Mouse (Mus musculus): ENCODE measurements around the gene Lrrk1. TPM values are rescaled to one million over a fixed set of nuclear protein-coding genes. Genes with fewer than 3 reads are reported as not detected.

Lrrk1 gene
- total RNA-seq, 2 experiments from 2014 or later, result 1.9 to 2.7 TPM

- DNase-seq (ENCODE audit: low spot score in 2 of 2), result peak in 1 of 2 experiments; percentile 41
These were observed 157.3 kb downstream of the Lrrk1 start for GRCm38 (mm10) chr7:66230638-66231550.

DNA sequence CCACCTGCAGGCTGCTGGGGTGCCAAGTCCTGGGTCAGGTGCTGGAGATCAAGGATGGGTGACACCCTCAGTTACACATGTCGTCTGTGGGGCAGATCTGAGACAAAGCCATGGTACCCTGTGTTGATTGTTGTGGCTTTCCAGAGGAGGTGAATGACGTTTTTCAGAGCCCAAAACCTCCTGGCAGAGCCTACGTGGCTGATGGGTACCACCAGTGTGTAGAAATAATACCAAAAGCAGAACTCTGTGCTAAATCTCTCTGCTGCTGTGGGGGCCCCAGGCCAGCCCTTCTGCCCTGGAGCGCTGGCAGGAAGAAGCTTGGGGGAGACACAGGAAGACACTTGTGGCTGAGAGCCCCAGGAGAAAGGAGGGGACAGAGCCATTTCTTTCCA is 157.9 kb downstream of the Lrrk1 start:
- no peak for DNase-seq (ENCODE audit: low spot score in 2 of 2)

GRCm38 (mm10) chr7:66229433-66229832 is 158.7 kb downstream of the Lrrk1 start:
- no peak for DNase-seq (ENCODE audit: low spot score in 2 of 2)

- no peak for DNase-seq (ENCODE audit: low spot score in 2 of 2)
These were observed 159.6 kb downstream of the Lrrk1 start for GRCm38 (mm10) chr7:66228610-66228920.

DNA sequence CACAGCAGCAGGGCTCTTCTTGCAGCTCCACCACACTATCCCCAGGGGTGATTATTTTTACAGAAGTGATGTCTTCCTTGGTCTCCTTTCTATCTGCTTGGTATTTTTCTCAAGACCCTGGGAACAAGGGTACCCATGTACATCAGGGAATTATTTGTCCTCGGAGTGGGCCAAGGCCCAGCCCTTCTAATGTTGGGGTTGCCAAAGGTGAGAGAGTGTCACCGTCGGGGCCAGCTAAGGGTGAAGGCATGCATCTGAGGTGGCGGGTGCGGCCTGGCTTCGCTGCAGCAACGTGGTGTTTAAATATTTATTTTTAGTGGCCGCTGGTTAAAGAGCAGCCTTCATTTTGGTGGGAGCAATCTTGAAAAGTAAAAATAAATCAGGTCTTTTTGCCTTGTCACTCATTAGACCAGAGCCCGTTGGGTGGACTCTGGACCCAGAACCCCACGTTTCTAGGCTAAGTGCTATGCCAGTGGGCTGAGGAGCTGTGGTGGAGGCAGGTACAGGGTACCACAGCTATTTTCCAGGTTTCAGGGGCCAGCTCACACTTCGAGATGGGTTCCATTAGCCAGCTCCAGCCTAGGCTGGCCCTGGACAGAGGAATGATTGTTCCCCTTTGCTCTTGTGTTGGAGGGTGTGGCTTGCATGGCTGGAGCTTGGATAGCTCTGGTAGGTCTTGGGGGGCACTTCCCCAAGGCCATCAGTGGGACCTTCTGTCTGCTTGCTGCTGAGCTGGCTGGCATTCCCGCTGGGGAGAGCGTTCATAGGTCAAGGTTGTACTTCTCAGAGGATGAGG is 160.1 kb downstream of the Lrrk1 start:
- no peak for DNase-seq (ENCODE audit: low spot score in 2 of 2)

GRCm38 (mm10) chr7:66225881-66226280 is 162.3 kb downstream of the Lrrk1 start:
- no peak for DNase-seq (ENCODE audit: low spot score in 2 of 2)

DNA sequence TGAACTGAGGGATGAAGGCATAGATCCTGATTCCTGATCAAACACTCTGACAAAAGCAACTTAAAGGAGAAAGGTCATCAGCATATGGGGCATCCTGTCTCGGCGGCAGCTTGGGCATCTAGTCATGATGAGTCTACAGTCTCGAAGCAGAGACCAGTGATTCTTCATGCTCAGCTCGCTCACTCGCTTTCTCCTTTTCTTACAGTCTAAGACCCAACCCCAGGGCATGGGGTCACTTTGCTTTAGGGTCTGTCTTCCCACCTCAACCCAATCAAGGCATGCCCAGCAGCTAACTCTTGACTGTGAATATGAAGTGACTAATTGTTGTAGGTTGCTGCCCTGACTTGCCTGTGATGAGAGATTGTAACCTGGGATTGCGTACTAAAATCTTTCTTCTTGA is 163.6 kb downstream of the Lrrk1 start:
- DNase-seq (ENCODE audit: low spot score in 2 of 2), result no peak

GRCm38 (mm10) chr7:66223731-66224130 is 164.4 kb downstream of the Lrrk1 start:
- no peak for DNase-seq (ENCODE audit: low spot score in 2 of 2)

DNA sequence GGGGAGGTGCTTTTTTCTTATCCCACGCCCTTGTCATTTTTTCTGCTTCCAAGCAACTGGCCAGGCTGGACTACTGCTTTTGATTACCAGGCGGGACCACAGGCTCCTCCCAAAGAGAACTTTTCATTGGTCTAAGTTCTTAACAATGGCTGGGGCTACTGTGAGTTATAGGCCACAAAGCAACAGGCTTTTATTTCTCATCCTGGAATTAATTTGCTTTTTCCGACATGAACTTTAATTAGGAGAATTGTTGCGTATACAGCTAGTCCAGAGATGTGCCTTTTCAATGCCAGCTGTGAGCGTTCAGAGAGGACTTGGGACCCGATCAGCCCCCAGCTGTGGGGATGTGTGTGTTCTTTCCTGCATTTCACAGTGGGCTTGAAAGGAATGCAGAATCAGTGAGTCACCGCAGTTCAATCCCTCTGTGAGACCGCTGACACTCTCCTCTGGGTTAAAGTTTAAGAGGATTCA is 165.5 kb downstream of the Lrrk1 start:
- no peak for DNase-seq (ENCODE audit: low spot score in 2 of 2)

DNA sequence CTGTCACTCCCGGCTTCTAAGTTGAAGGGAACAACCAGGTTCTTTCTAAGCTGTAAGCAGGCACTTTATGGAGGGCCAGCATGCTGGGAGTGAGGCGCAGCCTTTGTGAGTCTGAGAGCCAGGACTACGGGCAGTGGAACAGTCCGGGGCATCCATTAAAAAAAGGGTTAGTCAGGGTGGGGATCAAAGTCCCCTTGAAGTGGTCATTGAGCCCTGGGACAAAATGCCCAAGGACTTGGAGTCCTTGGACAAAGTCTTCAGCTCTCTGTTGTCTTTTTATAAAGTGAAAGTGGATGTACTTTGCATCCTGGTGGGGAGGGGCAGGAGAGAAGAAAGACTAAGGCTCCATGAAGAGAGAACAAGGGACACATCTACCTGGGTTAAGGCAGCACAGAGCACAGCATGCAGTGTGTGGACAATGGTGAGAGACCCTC is 168.3 kb downstream of the Lrrk1 start:
- DNase-seq (ENCODE audit: low spot score in 2 of 2), result no peak

DNA sequence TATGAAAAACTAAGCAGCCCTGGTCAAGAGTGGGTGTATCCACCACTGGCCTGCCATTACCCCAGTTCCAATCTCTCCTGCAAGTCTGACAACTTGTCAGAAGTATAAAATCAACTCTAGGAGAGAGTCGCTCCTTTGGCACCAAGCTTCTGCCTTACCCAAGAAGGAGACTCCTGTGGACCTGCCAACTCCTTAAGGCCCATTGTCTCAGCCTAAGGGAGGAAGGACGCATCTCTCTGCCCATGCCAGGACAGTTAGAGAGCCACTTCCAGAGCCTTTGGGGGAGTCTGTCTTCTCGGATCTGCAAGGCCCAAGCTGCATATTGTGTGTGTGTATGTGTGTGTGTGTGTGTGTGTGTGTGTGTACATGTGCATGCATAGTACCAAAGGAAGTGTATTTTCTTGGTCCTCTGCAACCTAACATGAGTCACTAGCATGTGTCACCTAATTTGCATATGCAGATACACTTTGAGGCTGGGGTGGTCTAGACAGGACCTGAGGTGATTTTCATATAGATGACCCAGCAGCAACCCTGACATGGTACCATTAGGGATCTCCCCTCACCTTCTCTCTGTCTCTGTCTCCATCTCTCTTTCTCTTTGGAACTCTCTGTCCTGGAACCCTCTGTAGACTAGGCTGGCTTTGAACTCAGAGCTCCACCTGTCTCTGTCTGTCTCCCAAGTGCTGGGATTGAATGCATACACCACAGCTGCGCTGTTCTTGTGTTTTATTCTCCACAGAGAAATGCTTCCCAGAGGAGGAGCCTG is 168.9 kb downstream of the Lrrk1 start:
- no peak for DNase-seq (ENCODE audit: low spot score in 2 of 2)

DNA sequence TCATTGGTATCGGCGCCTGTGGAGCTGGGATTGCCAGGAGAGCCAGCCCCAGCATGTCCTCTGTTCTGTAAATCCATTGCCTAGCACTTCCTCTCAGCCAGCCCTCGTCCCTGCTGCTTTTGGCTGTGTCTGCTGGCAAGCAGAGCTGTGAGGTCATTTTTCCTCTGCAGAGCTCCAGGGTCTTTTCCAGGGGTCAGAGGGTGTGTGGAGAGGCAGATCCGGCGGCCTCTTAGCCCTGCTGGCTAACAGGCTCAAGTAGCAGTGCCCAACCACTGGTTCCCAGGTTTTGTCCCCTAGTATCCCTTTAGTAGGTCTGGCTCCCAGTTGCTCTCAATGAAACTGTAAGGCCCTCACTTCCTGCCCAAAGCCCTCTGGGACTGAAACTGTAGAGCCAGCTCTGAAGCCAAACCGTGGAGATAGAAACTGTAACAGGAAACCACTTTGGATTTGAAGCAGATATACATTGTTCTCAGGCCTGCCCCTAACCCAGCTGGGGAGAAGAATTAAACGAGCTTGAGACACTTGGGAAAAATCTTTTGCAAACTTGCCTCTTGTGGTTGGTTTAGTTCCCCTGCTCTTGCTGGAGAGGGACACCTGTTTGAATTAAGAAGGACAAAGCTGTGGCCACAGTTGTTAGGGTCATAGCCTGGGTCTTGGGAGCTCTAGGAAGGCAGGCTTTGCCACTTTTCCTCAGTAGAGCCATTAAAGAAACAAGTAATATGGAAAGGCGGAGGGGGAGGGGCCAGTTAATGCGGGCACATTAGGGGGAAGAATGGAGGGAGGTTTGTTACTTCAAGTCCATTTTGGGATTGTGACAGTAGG is 169.7 kb downstream of the Lrrk1 start:
- DNase-seq (ENCODE audit: low spot score in 2 of 2), result no peak

DNA sequence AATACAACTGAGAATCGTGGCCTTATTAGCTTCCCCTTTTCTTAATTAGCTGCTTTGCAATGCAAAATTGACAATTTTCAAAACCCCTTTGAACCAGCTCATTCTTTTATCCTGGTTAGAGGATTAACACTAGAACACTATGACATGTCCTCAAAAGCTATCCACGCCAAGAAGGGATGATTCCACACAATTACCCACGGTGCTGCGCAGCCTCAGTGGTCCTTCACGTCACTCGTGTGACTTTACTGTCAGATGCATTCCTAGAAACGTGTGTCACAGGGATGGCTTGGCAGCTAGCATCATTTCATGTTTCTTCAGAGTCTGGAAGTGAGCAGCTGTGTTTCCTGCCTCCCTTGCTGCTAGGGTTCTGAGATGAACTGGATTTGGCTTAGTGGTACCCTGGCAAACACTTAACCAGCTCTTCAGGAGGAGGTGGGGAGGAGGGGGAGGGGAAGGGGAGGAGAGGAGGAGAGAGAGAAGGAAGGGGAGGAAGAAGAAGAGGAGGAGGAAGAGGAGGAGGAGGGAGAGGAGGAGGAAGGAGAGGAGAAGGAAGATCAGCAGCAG is 170.5 kb downstream of the Lrrk1 start:
- no peak for DNase-seq (ENCODE audit: low spot score in 2 of 2)

DNA sequence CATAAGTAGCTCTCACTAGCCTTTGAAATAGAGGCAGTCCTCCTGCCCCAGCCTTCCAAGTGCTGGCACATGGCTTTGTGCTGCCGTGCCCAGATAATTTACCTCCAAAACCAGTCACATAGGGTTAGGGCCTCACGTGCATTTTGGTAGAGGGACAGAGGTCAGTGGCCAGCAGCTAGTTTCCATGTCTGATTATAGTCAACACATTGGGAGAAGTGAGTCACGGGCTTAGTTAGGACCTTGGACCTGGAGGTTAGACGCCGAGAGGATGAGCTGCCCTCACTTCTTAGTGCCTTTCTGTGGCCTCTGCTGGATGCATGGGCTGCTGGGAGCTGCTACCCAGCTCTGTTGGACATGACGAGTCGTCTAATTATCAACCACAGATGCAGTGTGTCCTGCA is 171.1 kb downstream of the Lrrk1 start:
- DNase-seq (ENCODE audit: low spot score in 2 of 2), result no peak

GRCm38 (mm10) chr7:66215911-66216310 is 172.2 kb downstream of the Lrrk1 start:
- DNase-seq (ENCODE audit: low spot score in 2 of 2), result no peak

- no peak for DNase-seq (ENCODE audit: low spot score in 2 of 2)
These were observed 173.7 kb downstream of the Lrrk1 start for GRCm38 (mm10) chr7:66214477-66214876.

- DNase-seq (ENCODE audit: low spot score in 2 of 2), result no peak
These were observed 175.3 kb downstream of the Lrrk1 start for GRCm38 (mm10) chr7:66212887-66213286.

DNA sequence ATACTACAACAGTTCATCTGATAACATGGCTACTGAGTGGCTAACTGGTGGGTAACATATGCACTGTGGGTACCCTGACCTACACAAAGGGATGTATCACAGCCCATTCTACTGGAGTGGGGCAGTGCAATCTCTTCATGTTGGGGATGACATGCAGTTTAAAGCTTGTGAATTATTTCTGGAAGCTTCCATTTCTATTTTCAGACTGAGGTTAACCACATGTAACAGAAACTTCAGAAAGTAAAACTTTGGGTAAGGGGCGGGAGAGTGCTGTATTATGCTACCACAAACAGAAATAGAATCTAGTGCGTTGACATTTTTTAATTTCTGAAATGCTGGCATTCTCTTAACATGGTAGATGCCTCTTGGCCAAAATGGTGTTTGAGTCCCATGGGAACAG is 178.2 kb downstream of the Lrrk1 start:
- no peak for DNase-seq (ENCODE audit: low spot score in 2 of 2)

GRCm38 (mm10) chr7:66201657-66202056 is 186.5 kb downstream of the Lrrk1 start:
- no peak for DNase-seq (ENCODE audit: low spot score in 2 of 2)

- DNase-seq (ENCODE audit: low spot score in 2 of 2), result no peak
These were observed 187.2 kb downstream of the Lrrk1 start for GRCm38 (mm10) chr7:66200791-66201450.

Data from layer of hippocampus, adult 18-20 months (tissue).